Mouse (Mus musculus) forebrain, embryonic 12.5 days (tissue): ENCODE results near the gene Pafah2. TPM values are rescaled to one million over a fixed set of nuclear protein-coding genes. Genes with fewer than 3 reads are reported as not detected.

Source experiments
- ATAC-seq: fragments of 200-750 bp; cut with Nextera tagmentation; 2 replicates; pipeline ENCODE4 v1.8.0; 2017; ENCODE audit warnings: moderate TSS enrichment; ENCODE audit not compliant: low FRiP score
- H3K27ac ChIP-seq: fragments of 300-500 bp; sonication (generic); 2 replicates; pipeline ENCODE4 v1.5.1; 2016; ENCODE audit warnings: mild to moderate bottlenecking
- H3K27me3 ChIP-seq: fragments of 300-500 bp; sonication (generic); 2 replicates; pipeline ENCODE4 v1.6.1; 2016; ENCODE audit warnings: mild to moderate bottlenecking
- H3K36me3 ChIP-seq: fragments of 300-500 bp; sonication (generic); replicated peaks from 2 replicates; pipeline ENCODE4 v1.6.1; 2016; ENCODE audit warnings: mild to moderate bottlenecking
- H3K4me1 ChIP-seq: fragments of 300-500 bp; sonication (generic); 2 replicates; pipeline ENCODE4 v1.6.1; 2016
- H3K4me2 ChIP-seq: fragments of 300-500 bp; sonication (generic); 2 replicates; pipeline ENCODE4 v1.6.1; 2016; ENCODE audit warnings: mild to moderate bottlenecking, moderate library complexity
- H3K4me3 ChIP-seq: fragments of 300-500 bp; sonication (generic); replicated peaks from 2 replicates; pipeline ENCODE4 v1.5.1; 2016; ENCODE audit warnings: mild to moderate bottlenecking
- H3K9ac ChIP-seq: fragments of 300-500 bp; sonication (generic); 2 replicates; pipeline ENCODE4 v1.6.1; 2016; ENCODE audit warnings: mild to moderate bottlenecking
- H3K9me3 ChIP-seq: fragments of 300-500 bp; sonication (generic); 2 replicates; pipeline ENCODE4 v1.6.1; 2016
- WGBS: fragments of 180-500 bp; shearing (Covaris S2); methylation state at CpG from one replicate; pipeline ENCODE4 v1.1.7; 2016; 5-methylcytosine and 5-hydroxymethylcytosine counted together
- polyA plus RNA-seq: library from polyadenylated mRNA; unstranded; fragments of >200 nt; fragmentation: Nextera tagmentation; extraction: Ambion mirVana; gene quantifications from 2 replicates; pipeline ENCODE4 v1.2.1, GENCODE M21; 2016

The Pafah2 gene
- polyA plus RNA-seq, 1 experiment from 2014 or later, result 8.3 TPM

DNA sequence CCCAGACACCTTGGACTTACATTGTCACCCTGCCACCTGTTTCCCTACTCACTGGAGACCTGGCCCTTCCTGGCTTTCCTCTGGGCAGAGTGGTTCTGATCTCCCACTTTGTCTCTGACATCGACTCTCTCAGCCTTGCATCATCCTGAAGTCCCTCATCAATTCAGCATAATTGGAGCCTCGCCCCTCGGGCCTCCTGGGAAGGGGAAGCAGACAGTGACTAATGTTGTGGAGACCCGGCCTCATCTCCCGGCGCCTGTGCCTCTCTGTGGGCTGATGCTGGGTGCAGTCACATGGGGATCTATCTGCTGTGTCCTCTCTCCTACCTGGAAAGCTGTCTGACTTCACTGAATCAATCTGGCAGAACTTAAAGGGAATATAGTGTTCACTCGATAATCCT, 40.1 kb downstream of the Pafah2 start:
- Histone ChIP-seq H3K27me3 (no peaks in the 10 kb centered on the region), H3K4me2 (no peak overlapping the region), H3K27ac (no peak overlapping the region), H3K9ac (no peak overlapping the region), H3K9me3 (no peaks in the 10 kb centered on the region), H3K4me1 (peaks cover 6% of the 10 kb centered on the region), H3K36me3 (no peaks in the 10 kb centered on the region), H3K4me3 (no peak overlapping the region)
- no peak for ATAC-seq
- 61% methylated on average over 7 of the region's 7 CpGs for WGBS

DNA sequence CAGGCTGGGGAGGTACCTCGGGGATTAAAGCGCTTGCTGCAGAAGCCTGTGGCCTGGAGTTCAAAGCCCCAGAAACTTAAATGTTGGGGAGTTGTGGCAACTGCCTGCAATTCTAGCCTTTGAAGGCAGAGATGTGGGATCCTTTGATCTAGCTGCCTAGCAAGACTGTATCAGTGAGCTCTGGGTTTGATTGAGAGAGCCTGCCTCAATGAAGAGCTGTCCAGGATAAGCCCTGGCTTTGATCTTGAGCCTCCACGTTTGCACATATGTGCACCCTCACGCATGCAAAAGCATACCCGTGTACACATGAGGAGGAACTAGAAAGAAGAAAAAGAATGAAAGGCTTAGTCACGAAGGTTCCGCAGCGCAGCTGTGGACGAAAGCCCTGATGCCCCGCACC, 40.5 kb downstream of the Pafah2 start:
- no peaks in the 10 kb centered on the region for H3K9me3 ChIP-seq
- no peak overlapping the region for H3K4me3 ChIP-seq
- H3K4me2 ChIP-seq, result no peak overlapping the region
- 0 out of 2 replicates have a peak overlapping the region, but pooled peaks have one; percentile 15 for H3K27ac ChIP-seq
- H3K36me3 ChIP-seq, result no peaks in the 10 kb centered on the region
- H3K4me1 ChIP-seq, result peaks cover 4% of the 10 kb centered on the region; the same call in 1 of the 2 replicates
- no peak for ATAC-seq
- 72% methylated on average over 10 of the region's 10 CpGs for WGBS
- no peaks in the 10 kb centered on the region for H3K27me3 ChIP-seq
- no peak overlapping the region for H3K9ac ChIP-seq

DNA sequence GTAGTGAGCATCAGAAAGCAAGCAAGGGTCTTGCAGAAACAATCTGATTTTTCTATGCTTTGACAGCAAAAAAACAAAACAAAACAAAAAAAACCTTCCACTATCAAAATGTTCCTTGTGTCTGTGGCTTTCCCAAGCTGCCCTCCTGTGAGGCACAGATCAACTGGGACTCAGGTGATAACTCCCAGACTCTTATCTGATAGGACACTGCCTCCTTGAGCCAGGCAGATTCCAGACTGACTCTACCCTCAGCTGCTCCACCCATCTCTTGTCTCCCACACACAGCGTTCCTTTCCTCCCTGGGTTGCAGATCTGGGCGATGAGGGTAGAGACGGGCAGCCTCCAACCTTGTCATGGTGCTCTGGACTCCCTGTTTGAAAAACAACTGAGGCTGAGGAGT, 43.0 kb downstream of the Pafah2 start:
- ATAC-seq, result no peak
- WGBS, result 77% methylated on average over 3 of the region's 3 CpGs
- Histone ChIP-seq H3K36me3 (no peaks in the 10 kb centered on the region), H3K27ac (no peak overlapping the region), H3K4me2 (no peak overlapping the region), H3K27me3 (no peaks in the 10 kb centered on the region), H3K4me3 (no peak overlapping the region), H3K4me1 (peaks cover 4% of the 10 kb centered on the region; the same call in 1 of the 2 replicates), H3K9ac (no peak overlapping the region), H3K9me3 (no peaks in the 10 kb centered on the region)

DNA sequence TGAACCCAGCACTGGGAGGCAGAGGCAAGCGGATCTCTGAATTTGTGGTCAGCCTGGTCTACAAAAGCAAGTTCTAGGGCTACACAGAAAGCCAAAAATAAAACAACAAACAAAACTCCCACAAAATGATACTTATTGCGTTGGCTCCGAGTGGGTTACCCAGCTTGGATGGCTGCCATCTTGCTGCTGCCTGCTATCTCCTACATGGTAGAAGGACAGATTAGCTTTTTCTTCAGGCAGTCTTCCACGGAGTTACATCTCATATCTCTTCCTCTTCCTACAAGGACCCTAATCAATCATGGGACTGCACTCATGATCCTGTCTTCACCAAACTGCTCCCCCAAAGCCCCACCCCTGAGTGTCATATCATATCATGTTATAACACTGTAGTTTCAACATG, 43.8 kb downstream of the Pafah2 start:
- no peak overlapping the region for H3K4me2 ChIP-seq

DNA sequence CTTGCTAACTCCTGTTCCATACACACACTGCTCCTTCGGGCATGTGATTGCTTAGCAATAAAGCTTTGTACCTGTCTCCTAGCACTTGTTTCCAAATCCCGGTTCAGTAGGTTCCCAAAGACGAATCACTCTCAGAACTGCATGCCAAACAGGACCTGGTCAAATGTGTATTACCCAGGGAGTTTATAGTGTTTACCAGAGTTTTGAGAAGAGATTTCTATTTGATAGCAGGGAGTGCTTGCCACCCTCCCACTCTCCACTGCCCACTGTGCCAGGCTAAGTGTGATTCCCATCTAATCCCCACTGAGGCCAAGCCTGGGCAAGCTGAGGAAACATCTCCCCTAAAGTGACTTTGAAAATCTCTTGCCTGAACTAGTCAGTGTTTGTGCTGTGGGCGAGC, 46.1 kb downstream of the Pafah2 start:
- Histone ChIP-seq H3K4me1 (0 out of 2 replicates have a peak, but pooled peaks cover 6% of the 10 kb centered on the region), H3K4me3 (no peak overlapping the region), H3K27ac (no peak overlapping the region), H3K4me2 (no peak overlapping the region), H3K27me3 (no peaks in the 10 kb centered on the region), H3K36me3 (no peaks in the 10 kb centered on the region), H3K9ac (no peak overlapping the region), H3K9me3 (no peaks in the 10 kb centered on the region)
- WGBS, result 88% methylated on average over 4 of the region's 4 CpGs
- ATAC-seq, result no peak

More for the DNA sequence above, 43.8 kb downstream of the Pafah2 start:
- ATAC-seq, result no peak
- no peak overlapping the region for H3K9ac ChIP-seq
- H3K27ac ChIP-seq, result no peak overlapping the region
- no peaks in the 10 kb centered on the region for H3K9me3 ChIP-seq
- 92% methylated on average over 4 of the region's 4 CpGs for WGBS
- no peaks in the 10 kb centered on the region for H3K27me3 ChIP-seq
- H3K4me1 ChIP-seq, result peaks cover 4% of the 10 kb centered on the region; the same call in 1 of the 2 replicates
- no peak overlapping the region for H3K4me3 ChIP-seq
- H3K36me3 ChIP-seq, result no peaks in the 10 kb centered on the region

DNA sequence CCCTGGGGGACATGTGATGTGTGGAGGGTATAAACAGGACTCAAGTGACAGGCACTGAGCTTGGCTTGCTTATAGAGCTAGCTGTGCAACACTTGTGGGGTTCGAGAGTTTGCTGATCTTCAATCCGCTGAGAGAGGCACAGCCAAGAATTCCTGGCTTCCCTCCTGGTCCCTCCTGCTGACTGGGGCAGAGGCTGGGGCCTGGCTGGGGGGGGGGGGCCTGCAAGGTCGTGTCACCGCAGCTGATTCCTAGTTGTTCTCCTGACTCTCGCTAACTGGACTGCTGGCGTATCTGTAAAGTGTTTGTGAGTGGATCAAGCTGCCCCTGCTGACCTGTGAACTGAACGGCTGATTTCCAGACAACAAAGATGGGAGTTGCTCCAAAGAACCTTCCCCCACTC, 47.5 kb downstream of the Pafah2 start:
- ATAC-seq, result no peak
- Histone ChIP-seq H3K4me3 (no peak overlapping the region), H3K4me1 (peaks cover 15% of the 10 kb centered on the region), H3K36me3 (no peaks in the 10 kb centered on the region), H3K9ac (no peak overlapping the region), H3K27ac (no peak overlapping the region), H3K9me3 (no peaks in the 10 kb centered on the region), H3K27me3 (no peaks in the 10 kb centered on the region), H3K4me2 (no peak overlapping the region)
- 57% methylated on average over 7 of the region's 7 CpGs for WGBS

DNA sequence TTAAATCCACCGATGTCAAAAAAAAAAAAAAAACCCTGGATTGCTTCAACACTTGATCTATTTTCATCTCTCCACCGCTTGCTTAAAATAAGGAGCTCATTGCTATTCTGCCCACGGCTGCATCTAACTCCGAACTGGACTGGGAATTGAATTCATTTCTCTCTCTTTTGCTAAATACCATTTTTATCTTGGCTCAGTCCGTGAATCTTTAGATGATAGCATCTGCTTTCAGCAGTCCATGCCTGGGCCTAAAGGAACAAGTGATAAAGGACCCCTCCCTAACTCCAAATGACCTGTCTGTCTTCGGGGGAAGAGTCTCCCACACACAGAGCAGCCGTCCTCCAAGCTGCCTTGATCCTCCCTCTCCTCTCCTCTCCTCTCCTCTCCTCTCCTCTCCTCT, 48.8 kb downstream of the Pafah2 start:
- Histone ChIP-seq H3K4me1 (peaks cover 27% of the 10 kb centered on the region), H3K36me3 (no peaks in the 10 kb centered on the region), H3K27me3 (no peaks in the 10 kb centered on the region), H3K9ac (no peak overlapping the region), H3K27ac (no peak overlapping the region), H3K9me3 (no peaks in the 10 kb centered on the region), H3K4me3 (no peak overlapping the region), H3K4me2 (no peak overlapping the region)
- no peak for ATAC-seq
- 64% methylated on average over 7 of the region's 7 CpGs for WGBS

DNA sequence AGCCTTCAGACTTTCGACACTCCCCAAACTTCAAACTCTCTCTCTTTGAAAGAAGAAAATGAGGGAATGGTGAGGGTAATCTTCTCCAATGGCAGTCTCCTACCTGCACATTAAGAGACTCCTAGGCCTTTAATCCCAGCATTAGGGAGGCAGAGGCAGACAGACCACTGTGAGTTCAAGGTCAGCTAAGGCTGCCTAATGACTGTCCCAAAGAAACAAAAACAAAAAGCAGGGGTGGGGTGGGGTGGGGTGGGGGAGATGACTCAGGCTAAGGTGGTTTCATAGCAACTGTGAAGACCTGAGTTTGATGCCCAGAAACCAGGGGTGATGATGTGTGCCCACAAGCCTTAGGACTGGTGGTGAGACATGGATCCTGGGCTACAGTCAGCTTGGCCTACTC, 49.4 kb downstream of the Pafah2 start:
- Histone ChIP-seq H3K27me3 (no peaks in the 10 kb centered on the region), H3K27ac (no peak overlapping the region), H3K9ac (no peak overlapping the region), H3K4me1 (peaks cover 33% of the 10 kb centered on the region), H3K4me2 (no peak overlapping the region), H3K9me3 (no peaks in the 10 kb centered on the region), H3K36me3 (no peaks in the 10 kb centered on the region), H3K4me3 (no peak overlapping the region)
- no peak for ATAC-seq
- WGBS, result 83% methylated on average over 1 of the region's 1 CpGs

DNA sequence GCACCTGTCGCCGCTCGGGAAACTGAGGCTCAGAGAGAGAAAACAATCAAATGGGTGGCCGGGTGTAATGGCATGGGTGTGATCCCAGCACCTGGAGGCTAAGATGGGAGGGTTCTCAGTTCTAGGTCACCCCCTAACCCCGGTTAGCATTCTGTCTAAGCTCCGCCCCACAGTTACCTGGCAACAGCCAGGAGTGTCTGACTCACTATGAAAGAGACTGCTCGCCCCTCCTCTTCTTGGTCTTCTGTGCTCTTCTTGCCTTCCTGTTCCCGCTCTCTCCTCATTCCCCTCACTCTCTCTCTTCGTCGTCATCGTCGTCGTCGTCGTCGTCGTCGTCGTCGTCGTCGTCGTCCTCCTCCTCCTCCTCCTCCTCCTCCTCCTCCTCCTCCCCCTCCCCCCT, 51.8 kb downstream of the Pafah2 start:
- Histone ChIP-seq H3K9me3 (no peaks in the 10 kb centered on the region), H3K36me3 (no peaks in the 10 kb centered on the region), H3K27ac (no peak overlapping the region), H3K27me3 (0 out of 2 replicates have a peak, but pooled peaks cover 3% of the 10 kb centered on the region), H3K4me3 (no peak overlapping the region), H3K4me2 (no peak overlapping the region), H3K9ac (no peak overlapping the region; the same call in 1 of the 2 replicates), H3K4me1 (peaks cover 46% of the 10 kb centered on the region)
- 49% methylated on average over 23 of the region's 23 CpGs for WGBS
- ATAC-seq, result no peak

DNA sequence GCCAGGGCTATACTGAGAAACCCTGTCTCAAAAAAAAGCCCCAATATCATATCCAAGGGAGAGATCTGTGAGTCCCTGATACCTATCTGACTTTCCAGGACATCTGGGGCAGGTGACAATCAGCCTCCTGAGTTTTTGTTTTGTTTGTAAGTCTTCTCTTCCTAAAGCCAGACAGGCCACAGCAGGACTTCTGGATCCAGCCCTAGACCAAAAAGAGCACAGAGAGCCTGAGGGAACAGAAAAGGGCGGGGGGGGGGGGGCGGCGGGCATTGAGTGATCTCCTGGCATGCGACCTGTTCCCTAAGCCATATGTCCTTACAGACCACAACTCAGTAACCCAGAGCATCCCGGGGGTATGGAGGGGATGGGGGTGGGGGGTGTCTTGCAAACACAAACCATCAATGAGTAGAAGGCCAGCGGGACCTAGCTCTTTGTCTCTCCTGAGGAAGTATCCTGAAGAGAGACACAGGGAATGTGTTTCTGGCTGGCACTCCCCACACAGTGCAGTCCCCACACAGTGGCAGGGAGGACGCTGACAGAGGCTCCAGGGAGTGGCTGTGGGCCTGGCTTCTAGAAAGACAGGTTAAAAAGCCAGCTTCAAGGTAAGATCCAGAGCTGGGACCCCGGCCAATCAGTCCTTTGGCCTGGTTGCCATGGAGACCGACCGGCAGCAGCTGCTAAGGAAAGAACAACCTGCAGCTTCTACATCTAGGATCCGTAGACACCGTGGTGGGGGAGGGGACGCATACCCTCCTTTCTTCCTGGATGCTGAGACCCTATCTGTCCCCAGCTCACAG, 53.7 kb downstream of the Pafah2 start:
- WGBS, result 9% methylated on average over 13 of the region's 13 CpGs
- Histone ChIP-seq H3K4me2 (peak overlapping the region; percentile 40), H3K27me3 (peaks cover 13% of the 10 kb centered on the region), H3K4me1 (peaks cover 54% of the 10 kb centered on the region), H3K27ac (peak overlapping the region; percentile 93), H3K4me3 (no peak overlapping the region; the same call in 1 of the 2 replicates), H3K9ac (peak overlapping the region; percentile 42; the same call in 1 of the 2 replicates), H3K9me3 (no peaks in the 10 kb centered on the region), H3K36me3 (no peaks in the 10 kb centered on the region)
- peak; percentile 74 for ATAC-seq

DNA sequence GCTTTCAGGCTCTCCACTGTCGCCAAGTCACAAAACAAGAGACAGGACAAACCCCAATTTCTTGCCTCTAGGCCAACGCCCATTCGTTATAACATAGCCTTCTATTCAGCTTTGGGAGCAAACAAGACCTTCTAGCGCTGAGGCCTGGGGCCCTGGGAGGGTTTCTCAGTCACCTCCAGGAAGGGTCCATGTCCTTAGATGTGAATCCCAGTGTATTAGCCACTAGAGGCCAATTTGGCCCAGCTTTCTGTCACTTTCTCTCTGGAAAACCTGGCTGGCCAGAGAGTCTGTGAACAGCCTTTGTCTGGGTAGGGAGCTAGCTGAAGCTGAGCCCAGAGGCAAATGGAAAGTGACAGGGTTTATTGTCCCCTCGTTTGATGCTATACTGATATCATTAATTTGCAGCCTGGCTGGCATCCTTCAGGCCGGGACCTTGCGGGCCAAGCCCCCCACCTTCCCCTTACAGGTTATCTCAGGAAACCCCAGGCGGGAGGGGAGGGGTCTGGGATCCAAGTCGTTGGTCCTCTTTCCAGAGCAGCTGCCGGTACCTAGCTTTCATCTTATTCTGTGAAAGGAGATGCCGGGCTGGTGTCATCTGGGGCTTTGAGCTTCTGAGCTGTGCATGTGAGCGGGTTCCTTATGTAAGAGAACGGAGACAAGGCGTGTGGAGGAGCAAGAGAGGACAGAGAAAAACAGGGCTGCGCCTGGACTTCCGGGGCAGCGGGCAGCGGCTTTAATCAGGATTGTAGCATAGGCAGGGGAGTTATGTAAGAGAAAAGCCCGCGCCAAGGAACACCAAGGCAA, 54.5 kb downstream of the Pafah2 start:
- WGBS, result 8% methylated on average over 20 of the region's 20 CpGs
- H3K36me3 ChIP-seq, result no peaks in the 10 kb centered on the region
- peak overlapping the region; percentile 93 for H3K27ac ChIP-seq
- H3K4me2 ChIP-seq, result peak overlapping the region; percentile 40
- H3K9me3 ChIP-seq, result no peaks in the 10 kb centered on the region
- no peak overlapping the region; the same call in 1 of the 2 replicates for H3K4me3 ChIP-seq
- ATAC-seq, result peak; percentile 52
- peak overlapping the region; percentile 42 for H3K9ac ChIP-seq
- peaks cover 54% of the 10 kb centered on the region for H3K4me1 ChIP-seq
- H3K27me3 ChIP-seq, result peaks cover 13% of the 10 kb centered on the region

DNA sequence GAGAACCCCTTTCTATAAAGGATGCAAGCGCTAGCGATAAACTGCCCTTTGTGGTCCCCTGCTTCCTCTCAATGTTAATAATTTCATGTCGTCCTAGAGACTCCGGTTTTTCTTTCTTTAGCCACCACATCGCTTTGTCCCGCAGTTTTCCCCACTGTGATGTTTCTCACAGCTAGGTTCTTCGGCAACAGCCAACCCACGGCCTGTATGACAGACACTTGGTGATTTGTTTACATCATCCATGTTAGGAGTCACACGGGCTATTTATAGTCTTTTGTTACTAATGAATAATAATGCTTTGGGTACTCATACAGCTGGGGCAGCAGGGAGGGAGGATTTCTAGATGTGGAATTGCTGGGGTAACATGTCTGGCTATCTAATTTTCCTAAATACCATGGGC, 55.4 kb downstream of the Pafah2 start:
- WGBS, result 54% methylated on average over 9 of the region's 9 CpGs
- Histone ChIP-seq H3K36me3 (no peaks in the 10 kb centered on the region), H3K27me3 (peaks cover 13% of the 10 kb centered on the region), H3K4me2 (0 out of 2 replicates have a peak overlapping the region, but pooled peaks have one; percentile 38), H3K9ac (no peak overlapping the region), H3K4me1 (peaks cover 48% of the 10 kb centered on the region), H3K9me3 (no peaks in the 10 kb centered on the region), H3K27ac (peak overlapping the region; percentile 93), H3K4me3 (no peak overlapping the region)
- no peak for ATAC-seq
